In the genomic region with DNA sequence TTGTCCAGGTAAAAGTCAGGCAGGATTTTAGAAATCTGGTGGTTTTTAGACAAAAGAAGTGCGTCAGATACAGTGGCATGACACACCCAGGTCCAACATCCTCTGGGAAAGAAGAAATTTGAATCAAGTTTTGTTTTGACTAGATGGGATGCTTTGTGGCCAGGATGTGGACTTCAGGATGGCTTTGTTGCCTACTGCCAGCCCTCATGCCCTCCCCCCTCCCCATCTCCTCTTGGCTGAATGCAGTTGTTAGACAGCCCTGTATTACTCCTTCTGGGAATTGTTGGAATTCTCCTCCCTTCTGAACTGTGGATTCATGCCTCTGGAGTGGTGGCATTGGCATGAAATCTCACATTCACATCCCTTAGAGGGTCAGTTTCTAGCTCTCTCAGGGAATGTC, we compare ENCODE assay signal across 8 mouse cellular contexts.
DNase-seq lines count a peak whose midpoint lies in the region; ATAC-seq and TF ChIP-seq lines count a peak whose summit lies in the region.

No protein-coding gene starts in this region.

- H3K9me3 ChIP-seq in neural tube, embryonic 13.5 days: no peaks in the 10 kb centered on the region
- no peaks in the 10 kb centered on the region for H3K9me3 ChIP-seq in neural tube, embryonic 15.5 days (replicated peaks)
- no peaks in the 10 kb centered on the region for H3K9me3 ChIP-seq in midbrain, embryonic 14.5 days (ENCODE audit: control insufficient read depth, low read length)

- ATAC-seq in neural tube, embryonic 13.5 days (ENCODE audit: low read depth): no peak
- no peak for ATAC-seq in neural tube, embryonic 15.5 days (ENCODE audit: low FRiP score)
- no peak for ATAC-seq in midbrain, embryonic 14.5 days (ENCODE audit: low FRiP score, low TSS enrichment)

- no peaks in the 10 kb centered on the region for H3K4me1 ChIP-seq in kidney, adult 2 months (ENCODE audit: control insufficient read depth, insufficient read depth, low read length)
- H3K4me1 ChIP-seq in neural tube, embryonic 13.5 days (replicated peaks): 0 out of 2 replicates have a peak, but pooled peaks cover 2% of the 10 kb centered on the region
- H3K4me1 ChIP-seq in neural tube, embryonic 15.5 days: peaks cover 2% of the 10 kb centered on the region; the same call in 1 of the 2 replicates
- H3K4me1 ChIP-seq in midbrain, embryonic 14.5 days (ENCODE audit: control insufficient read depth, insufficient read depth, low read length): no peaks in the 10 kb centered on the region

- H3K4me3 ChIP-seq in gastrocnemius, adult 2 months: peak overlapping the region; percentile 38
- no peak overlapping the region for H3K4me3 ChIP-seq in kidney, adult 2 months (ENCODE audit: insufficient read depth, low read depth, low read length)
- no peak overlapping the region for H3K4me3 ChIP-seq in neural tube, embryonic 13.5 days
- no peak overlapping the region for H3K4me3 ChIP-seq in neural tube, embryonic 15.5 days (replicated peaks)
- H3K4me3 ChIP-seq in midbrain, embryonic 14.5 days (replicated peaks; ENCODE audit: low read depth, low read length): no peak overlapping the region

- WGBS in kidney, adult 2 months: 80% methylated on average over 1 of the region's 1 CpGs
- 71% methylated on average over 1 of the region's 1 CpGs for WGBS in neural tube, embryonic 13.5 days
- 95% methylated on average over 1 of the region's 1 CpGs for WGBS in neural tube, embryonic 15.5 days
- WGBS in midbrain, embryonic 14.5 days: 100% methylated on average over 1 of the region's 1 CpGs

- no peak for TF ChIP-seq CTCF in gastrocnemius, adult 2 months (IDR thresholded peaks at IDR 0.05)
- TF ChIP-seq CTCF in kidney, adult 2 months (conservative IDR thresholded peaks at IDR 0.05; ENCODE audit: insufficient read depth, insufficient read length, low read depth, low read length): no peak

- no peak overlapping the region for H3K4me2 ChIP-seq in neural tube, embryonic 13.5 days
- no peak overlapping the region for H3K4me2 ChIP-seq in neural tube, embryonic 15.5 days
- no peak overlapping the region for H3K4me2 ChIP-seq in midbrain, embryonic 14.5 days (ENCODE audit: low read length)

- no peak for DNase-seq in gastrocnemius, adult 2 months
- DNase-seq in gastrocnemius, postnatal 10 days: no peak
- DNase-seq in kidney, adult 2 months: no peak
- no peak for DNase-seq in kidney, postnatal 14 days
- no peak for DNase-seq in spleen, adult 12 weeks (ENCODE audit: low spot score)
- DNase-seq in midbrain, embryonic 14.5 days: no peak

- no peak overlapping the region for H3K9ac ChIP-seq in neural tube, embryonic 13.5 days
- no peak overlapping the region for H3K9ac ChIP-seq in neural tube, embryonic 15.5 days (replicated peaks)
- no peak overlapping the region for H3K9ac ChIP-seq in midbrain, embryonic 14.5 days (replicated peaks; ENCODE audit: low read length)

- H3K27ac ChIP-seq in gastrocnemius, adult 2 months: peak overlapping the region; percentile 74
- H3K27ac ChIP-seq in kidney, adult 2 months (ENCODE audit: insufficient read depth, low read depth, low read length): peak overlapping the region; percentile 78
- H3K27ac ChIP-seq in neural tube, embryonic 13.5 days (replicated peaks): peak overlapping the region; percentile 2; the same call in 1 of the 2 replicates
- H3K27ac ChIP-seq in neural tube, embryonic 15.5 days (replicated peaks): no peak overlapping the region
- no peak overlapping the region for H3K27ac ChIP-seq in midbrain, embryonic 14.5 days (replicated peaks; ENCODE audit: low read depth, low read length)

- no peaks in the 10 kb centered on the region for H3K27me3 ChIP-seq in kidney, adult 2 months (replicated peaks; ENCODE audit: control insufficient read depth, insufficient read depth, low read length)
- H3K27me3 ChIP-seq in neural tube, embryonic 13.5 days: no peaks in the 10 kb centered on the region
- H3K27me3 ChIP-seq in neural tube, embryonic 15.5 days (replicated peaks): no peaks in the 10 kb centered on the region
- no peaks in the 10 kb centered on the region for H3K27me3 ChIP-seq in midbrain, embryonic 14.5 days (ENCODE audit: control insufficient read depth, insufficient read depth, low read length)

- no peaks in the 10 kb centered on the region for H3K36me3 ChIP-seq in kidney, adult 2 months (ENCODE audit: control insufficient read depth, insufficient read depth, low read length)
- no peaks in the 10 kb centered on the region for H3K36me3 ChIP-seq in neural tube, embryonic 13.5 days
- H3K36me3 ChIP-seq in neural tube, embryonic 15.5 days: no peaks in the 10 kb centered on the region
- H3K36me3 ChIP-seq in midbrain, embryonic 14.5 days (ENCODE audit: control insufficient read depth, insufficient read depth, low read length): no peaks in the 10 kb centered on the region

- intact Hi-C loops in gastrocnemius, adult 2 months (cut with DNase I): loop anchor here (5.0 kb wide), 1 partner anchor 101 kb away; no protein-coding TSS in a partner anchor

- no peak for TF ChIP-seq POLR2A in kidney, adult 2 months (IDR thresholded peaks at IDR 0.05; ENCODE audit: low read depth, low read length)

Comparison
In these comparisons a context has a peak if more than half of its experiments do, and no peak if none do; other contexts are left out.
1. H3K27ac ChIP-seq: peak in gastrocnemius, adult 2 months (single experiment), kidney, adult 2 months (single experiment) and neural tube, embryonic 13.5 days (single experiment); none in neural tube, embryonic 15.5 days (single experiment) and midbrain, embryonic 14.5 days (single experiment).